Mouse (Mus musculus): ENCODE results near the gene Nutf2. TPM values are rescaled to one million over a fixed set of nuclear protein-coding genes. Genes with fewer than 3 reads are reported as not detected.

Nutf2 gene
- polyA plus RNA-seq, 1 experiment from 2014 or later: 265 TPM

GRCm38 (mm10) chr8:105858495-105858894 is 1.9 kb upstream of the Nutf2 start:
- WGBS (ENCODE audit: insufficient replicate concordance): 87% methylated on average over 5 of the region's 5 CpGs
- no peaks in the 10 kb centered on the region for H3K36me3 ChIP-seq (ENCODE audit: control insufficient read depth, insufficient read depth, low read length)
- no peaks in the 10 kb centered on the region for H3K27me3 ChIP-seq (ENCODE audit: control insufficient read depth, insufficient read depth, low read length)
- H3K9me3 ChIP-seq (replicated peaks; ENCODE audit: control insufficient read depth, low read length): no peaks in the 10 kb centered on the region
- H3K27ac ChIP-seq (ENCODE audit: low read depth, low read length): no peak overlapping the region
- H3K9ac ChIP-seq (ENCODE audit: low read depth, low read length): no peak overlapping the region
- peaks cover 40% of the 10 kb centered on the region for H3K4me1 ChIP-seq (ENCODE audit: control insufficient read depth, insufficient read depth, low read length)
- H3K4me3 ChIP-seq (ENCODE audit: low read depth, low read length): no peak overlapping the region
- no peak for ATAC-seq (replicated peaks; ENCODE audit: insufficient number of reproducible peaks, low FRiP score, low TSS enrichment)
- H3K4me2 ChIP-seq: no peak overlapping the region

GRCm38 (mm10) chr8:105859314-105859713 is 1.1 kb upstream of the Nutf2 start:
- no peak for ATAC-seq (replicated peaks; ENCODE audit: insufficient number of reproducible peaks, low FRiP score, low TSS enrichment)
- peak overlapping the region; percentile 88 for H3K4me2 ChIP-seq
- H3K9ac ChIP-seq (ENCODE audit: low read depth, low read length): peak overlapping the region; percentile 98
- H3K27ac ChIP-seq (ENCODE audit: low read depth, low read length): peak overlapping the region; percentile 92
- peaks cover 44% of the 10 kb centered on the region for H3K4me1 ChIP-seq (ENCODE audit: control insufficient read depth, insufficient read depth, low read length)
- peak overlapping the region; percentile 96; the same call in 1 of the 2 replicates for H3K4me3 ChIP-seq (ENCODE audit: low read depth, low read length)
- no peaks in the 10 kb centered on the region for H3K9me3 ChIP-seq (replicated peaks; ENCODE audit: control insufficient read depth, low read length)
- no peaks in the 10 kb centered on the region for H3K36me3 ChIP-seq (ENCODE audit: control insufficient read depth, insufficient read depth, low read length)
- 61% methylated on average over 5 of the region's 5 CpGs for WGBS (ENCODE audit: insufficient replicate concordance)
- H3K27me3 ChIP-seq (ENCODE audit: control insufficient read depth, insufficient read depth, low read length): no peaks in the 10 kb centered on the region

- no peaks in the 10 kb centered on the region for H3K27me3 ChIP-seq (ENCODE audit: control insufficient read depth, insufficient read depth, low read length)
- no peaks in the 10 kb centered on the region for H3K9me3 ChIP-seq (replicated peaks; ENCODE audit: control insufficient read depth, low read length)
- H3K9ac ChIP-seq (ENCODE audit: low read depth, low read length): peak overlapping the region; percentile 98
- peaks cover 30% of the 10 kb centered on the region for H3K4me1 ChIP-seq (ENCODE audit: control insufficient read depth, insufficient read depth, low read length)
- 14% methylated on average over 1 of the region's 1 CpGs for WGBS (ENCODE audit: insufficient replicate concordance)
- peak overlapping the region; percentile 92; the same call in 1 of the 2 replicates for H3K27ac ChIP-seq (ENCODE audit: low read depth, low read length)
- H3K36me3 ChIP-seq (ENCODE audit: control insufficient read depth, insufficient read depth, low read length): peaks cover 9% of the 10 kb centered on the region; the same call in 1 of the 2 replicates
- peak overlapping the region; percentile 88 for H3K4me2 ChIP-seq
- ATAC-seq (replicated peaks; ENCODE audit: insufficient number of reproducible peaks, low FRiP score, low TSS enrichment): no peak
- H3K4me3 ChIP-seq (ENCODE audit: low read depth, low read length): peak overlapping the region; percentile 96
Measured at GRCm38 (mm10) chr8:105861951-105862350, 1.6 kb downstream of the Nutf2 start.

- 72% methylated on average over 6 of the region's 6 CpGs for WGBS (ENCODE audit: insufficient replicate concordance)
- H3K36me3 ChIP-seq (ENCODE audit: control insufficient read depth, insufficient read depth, low read length): peaks cover 27% of the 10 kb centered on the region
Measured at GRCm38 (mm10) chr8:105866364-105867029, 6.1 kb downstream of the Nutf2 start.

DNA sequence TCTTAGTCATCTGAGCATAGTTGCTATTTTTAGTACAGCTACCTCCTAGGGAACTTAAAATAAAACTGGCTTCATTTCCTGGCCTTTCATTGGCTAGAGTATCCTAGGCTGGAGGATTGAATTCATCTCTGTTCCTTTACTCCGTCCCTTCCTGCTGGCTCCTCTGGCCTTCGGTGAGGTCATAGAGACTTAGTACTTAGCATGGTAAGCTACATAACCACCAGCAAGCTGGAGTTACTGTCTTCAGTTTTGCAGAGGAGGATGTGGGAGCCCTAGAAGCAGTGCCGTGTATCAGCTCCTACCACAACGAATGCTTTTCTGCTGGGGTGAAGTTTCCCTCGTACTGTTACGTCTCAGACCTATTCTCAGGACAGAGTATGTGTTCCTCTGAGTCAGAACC is 13.9 kb downstream of the Nutf2 start:
- H3K9ac ChIP-seq (ENCODE audit: low read depth, low read length): 0 out of 2 replicates have a peak overlapping the region, but pooled peaks have one; percentile 43
- WGBS (ENCODE audit: insufficient replicate concordance): 69% methylated on average over 6 of the region's 6 CpGs
- peak overlapping the region; percentile 29 for H3K4me2 ChIP-seq
- no peaks in the 10 kb centered on the region for H3K9me3 ChIP-seq (replicated peaks; ENCODE audit: control insufficient read depth, low read length)
- H3K27me3 ChIP-seq (ENCODE audit: control insufficient read depth, insufficient read depth, low read length): no peaks in the 10 kb centered on the region
- H3K27ac ChIP-seq (ENCODE audit: low read depth, low read length): peak overlapping the region; percentile 71; the same call in 1 of the 2 replicates
- peaks cover 26% of the 10 kb centered on the region for H3K36me3 ChIP-seq (ENCODE audit: control insufficient read depth, insufficient read depth, low read length)
- no peak for ATAC-seq (replicated peaks; ENCODE audit: insufficient number of reproducible peaks, low FRiP score, low TSS enrichment)
- no peak overlapping the region for H3K4me3 ChIP-seq (ENCODE audit: low read depth, low read length)
- peaks cover 17% of the 10 kb centered on the region for H3K4me1 ChIP-seq (ENCODE audit: control insufficient read depth, insufficient read depth, low read length)

More at GRCm38 (mm10) chr8:105866364-105867029, 6.1 kb downstream of the Nutf2 start:
- ATAC-seq (replicated peaks; ENCODE audit: insufficient number of reproducible peaks, low FRiP score, low TSS enrichment): no peak
- Histone ChIP-seq H3K9me3 (replicated peaks; ENCODE audit: control insufficient read depth, low read length) (no peaks in the 10 kb centered on the region), H3K4me3 (ENCODE audit: low read depth, low read length) (no peak overlapping the region), H3K4me1 (ENCODE audit: control insufficient read depth, insufficient read depth, low read length) (peaks cover 21% of the 10 kb centered on the region), H3K9ac (ENCODE audit: low read depth, low read length) (no peak overlapping the region), H3K27me3 (ENCODE audit: control insufficient read depth, insufficient read depth, low read length) (no peaks in the 10 kb centered on the region), H3K27ac (ENCODE audit: low read depth, low read length) (no peak overlapping the region), H3K4me2 (no peak overlapping the region)

DNA sequence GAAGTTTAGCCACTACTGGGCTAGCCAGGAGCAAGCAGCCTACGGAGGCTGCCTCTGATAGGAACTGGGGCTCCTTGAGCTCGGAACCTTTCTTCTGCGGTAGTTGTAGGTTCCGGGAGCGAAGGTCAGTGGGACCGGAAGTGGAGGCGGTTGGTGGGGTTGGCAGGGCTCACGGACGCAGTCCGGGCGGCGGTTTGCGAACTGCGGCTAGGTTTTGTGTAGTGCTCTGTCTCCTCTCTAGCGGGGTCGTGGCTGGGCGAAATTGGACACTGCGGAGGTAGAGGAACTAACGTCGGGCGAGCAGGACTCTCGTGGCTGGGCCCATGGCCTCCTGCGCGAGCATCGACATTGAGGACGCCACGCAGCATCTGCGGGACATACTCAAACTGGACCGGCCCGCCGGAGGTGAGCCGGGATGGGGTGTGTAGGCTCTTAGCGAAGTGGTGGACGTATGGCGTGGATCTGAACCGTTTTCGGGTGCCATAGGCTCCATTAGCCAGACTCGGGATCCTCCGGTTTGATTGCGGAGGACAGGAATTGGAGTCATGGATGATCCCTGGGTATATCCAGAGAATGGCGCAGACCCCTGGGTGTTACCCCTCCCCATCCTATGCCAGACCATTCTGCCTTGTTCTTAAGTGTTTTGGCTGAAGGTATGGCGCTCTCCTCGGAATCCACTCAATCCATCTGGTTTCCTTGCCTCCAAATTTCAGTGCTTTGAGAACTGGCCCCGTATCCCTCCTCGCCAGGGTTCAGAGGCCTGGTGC is 20.6 kb downstream of the Nutf2 start, which contains the start of gene Edc4:
Edc4 (plus strand) TSS at position 128 of the 767 bp plus-strand sequence.
- peak within 1 kb of the TSS; percentile 76 for H3K4me3 ChIP-seq (ENCODE audit: low read depth, low read length)
- under 1% methylated on average over 45 of the region's 45 CpGs for WGBS (ENCODE audit: insufficient replicate concordance)
- H3K27me3 ChIP-seq (ENCODE audit: control insufficient read depth, insufficient read depth, low read length): no peaks in the 10 kb centered on the region
- H3K9ac ChIP-seq (ENCODE audit: low read depth, low read length): peak within 1 kb of the TSS; percentile 88
- peak within 1 kb of the TSS; percentile 25; the same call in 1 of the 2 replicates for H3K27ac ChIP-seq (ENCODE audit: low read depth, low read length)
- peaks cover 13% of the 10 kb centered on the region for H3K4me1 ChIP-seq (ENCODE audit: control insufficient read depth, insufficient read depth, low read length)
- H3K36me3 ChIP-seq (ENCODE audit: control insufficient read depth, insufficient read depth, low read length): peaks cover 28% of the 10 kb centered on the region
- H3K9me3 ChIP-seq (replicated peaks; ENCODE audit: control insufficient read depth, low read length): no peaks in the 10 kb centered on the region
- peak; percentile 75 for ATAC-seq (replicated peaks; ENCODE audit: insufficient number of reproducible peaks, low FRiP score, low TSS enrichment)
- peak within 1 kb of the TSS; percentile 81 for H3K4me2 ChIP-seq

DNA sequence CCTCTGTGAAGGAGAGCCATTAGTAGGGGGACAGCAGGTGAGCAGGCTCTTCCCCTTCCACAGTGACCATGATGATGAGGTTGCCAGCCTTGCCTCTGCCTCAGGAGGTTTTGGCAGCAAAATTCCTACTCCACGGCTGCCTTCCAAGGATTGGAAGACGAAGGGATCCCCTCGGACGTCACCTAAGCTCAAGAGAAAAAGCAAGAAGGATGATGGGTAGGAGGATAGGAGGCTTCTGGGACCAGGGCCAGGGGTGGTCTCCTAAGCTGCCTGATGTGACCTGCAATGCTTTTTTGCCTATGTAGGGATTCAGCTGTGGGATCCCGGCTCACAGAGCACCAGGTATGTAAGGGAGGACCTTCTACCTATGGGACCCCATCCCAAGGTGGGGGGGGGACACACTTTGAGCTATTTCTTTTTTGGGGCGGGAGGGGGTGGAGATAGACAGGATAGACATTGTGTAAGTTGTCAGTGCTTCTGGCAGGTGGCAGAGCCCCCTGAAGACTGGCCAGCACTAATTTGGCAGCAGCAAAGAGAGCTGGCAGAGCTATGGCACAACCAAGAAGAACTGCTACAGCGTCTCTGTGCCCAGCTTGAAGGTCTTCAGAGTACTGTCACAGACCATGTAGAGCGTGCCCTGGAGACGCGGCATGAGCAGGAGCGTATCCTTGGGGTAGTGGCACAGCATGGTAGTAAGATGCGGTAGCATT is 29.5 kb downstream of the Nutf2 start:
- ATAC-seq (replicated peaks; ENCODE audit: insufficient number of reproducible peaks, low FRiP score, low TSS enrichment): no peak
- H3K9ac ChIP-seq (ENCODE audit: low read depth, low read length): no peak overlapping the region
- peaks cover 52% of the 10 kb centered on the region for H3K36me3 ChIP-seq (ENCODE audit: control insufficient read depth, insufficient read depth, low read length)
- H3K4me3 ChIP-seq (ENCODE audit: low read depth, low read length): no peak overlapping the region
- WGBS (ENCODE audit: insufficient replicate concordance): 95% methylated on average over 12 of the region's 12 CpGs
- no peak overlapping the region for H3K27ac ChIP-seq (ENCODE audit: low read depth, low read length)
- no peaks in the 10 kb centered on the region for H3K4me1 ChIP-seq (ENCODE audit: control insufficient read depth, insufficient read depth, low read length)
- no peaks in the 10 kb centered on the region for H3K27me3 ChIP-seq (ENCODE audit: control insufficient read depth, insufficient read depth, low read length)
- H3K4me2 ChIP-seq: no peak overlapping the region
- no peaks in the 10 kb centered on the region for H3K9me3 ChIP-seq (replicated peaks; ENCODE audit: control insufficient read depth, low read length)

GRCm38 (mm10) chr8:105890870-105891269 is 30.5 kb downstream of the Nutf2 start:
- ATAC-seq (replicated peaks; ENCODE audit: insufficient number of reproducible peaks, low FRiP score, low TSS enrichment): no peak
- 92% methylated on average over 6 of the region's 6 CpGs for WGBS (ENCODE audit: insufficient replicate concordance)
- peaks cover 46% of the 10 kb centered on the region for H3K36me3 ChIP-seq (ENCODE audit: control insufficient read depth, insufficient read depth, low read length)

More at GRCm38 (mm10) chr8:105890870-105891269, 30.5 kb downstream of the Nutf2 start:
- Histone ChIP-seq H3K4me1 (ENCODE audit: control insufficient read depth, insufficient read depth, low read length) (no peaks in the 10 kb centered on the region), H3K27me3 (ENCODE audit: control insufficient read depth, insufficient read depth, low read length) (no peaks in the 10 kb centered on the region), H3K9me3 (replicated peaks; ENCODE audit: control insufficient read depth, low read length) (no peaks in the 10 kb centered on the region), H3K4me2 (no peak overlapping the region), H3K9ac (ENCODE audit: low read depth, low read length) (no peak overlapping the region), H3K4me3 (ENCODE audit: low read depth, low read length) (no peak overlapping the region), H3K27ac (ENCODE audit: low read depth, low read length) (no peak overlapping the region)
